Mouse (Mus musculus): ENCODE results near the gene 4930518I15Rik. TPM values are rescaled to one million over a fixed set of nuclear protein-coding genes. Genes with fewer than 3 reads are reported as not detected.

Gene 4930518I15Rik
- polyA plus RNA-seq, 1 experiment from 2014 or later = 2.6 TPM

DNA sequence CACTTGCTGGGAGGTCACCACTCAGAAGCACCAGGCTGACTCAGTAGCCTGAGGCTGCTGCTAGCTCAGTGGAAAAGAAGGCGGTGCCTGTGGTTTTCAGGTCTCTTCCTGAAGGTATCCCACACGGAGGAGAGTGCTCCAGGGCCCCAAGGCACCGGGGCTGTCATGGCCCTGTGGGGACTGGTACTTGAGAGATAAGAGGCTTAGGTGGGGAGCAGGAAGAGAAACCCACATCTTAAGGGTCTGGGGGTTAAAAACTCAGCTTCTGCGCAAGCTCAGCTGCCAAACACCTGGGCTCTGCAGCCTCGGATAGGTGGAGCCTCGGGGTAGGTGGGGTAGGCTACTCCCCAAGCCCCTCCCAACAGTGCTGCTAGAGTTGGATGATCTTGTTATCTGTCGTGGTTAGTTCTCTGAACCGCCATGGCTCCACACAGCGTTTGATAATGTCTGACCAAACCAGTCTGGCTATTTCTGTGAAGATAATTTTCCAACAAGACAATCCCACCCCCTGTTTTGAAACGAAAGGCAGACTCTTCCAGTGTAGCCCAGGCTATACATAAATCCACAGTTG lies 24.8 kb upstream of the 4930518I15Rik start:
- no peak for ATAC-seq (replicated peaks; ENCODE audit: low FRiP score, low read depth)
- Histone ChIP-seq H3K4me2 (ENCODE audit: low read length) (no peak overlapping the region), H3K4me3 (replicated peaks; ENCODE audit: low read depth, low read length) (no peak overlapping the region), H3K4me1 (replicated peaks; ENCODE audit: insufficient read depth, low read length) (no peaks in the 10 kb centered on the region), H3K9ac (ENCODE audit: low read depth, low read length) (no peak overlapping the region), H3K9me3 (replicated peaks; ENCODE audit: low read length) (no peaks in the 10 kb centered on the region), H3K27ac (no peak overlapping the region), H3K27me3 (ENCODE audit: insufficient read depth, low read length) (no peaks in the 10 kb centered on the region), H3K36me3 (ENCODE audit: insufficient read depth, low read length) (no peaks in the 10 kb centered on the region)
- TF ChIP-seq CTCF (IDR thresholded peaks at IDR 0.05; ENCODE audit: low read depth) = no peak
- WGBS = 40% methylated on average over 10 of the region's 10 CpGs
- DNase-seq (ENCODE audit: low spot score) = no peak

DNA sequence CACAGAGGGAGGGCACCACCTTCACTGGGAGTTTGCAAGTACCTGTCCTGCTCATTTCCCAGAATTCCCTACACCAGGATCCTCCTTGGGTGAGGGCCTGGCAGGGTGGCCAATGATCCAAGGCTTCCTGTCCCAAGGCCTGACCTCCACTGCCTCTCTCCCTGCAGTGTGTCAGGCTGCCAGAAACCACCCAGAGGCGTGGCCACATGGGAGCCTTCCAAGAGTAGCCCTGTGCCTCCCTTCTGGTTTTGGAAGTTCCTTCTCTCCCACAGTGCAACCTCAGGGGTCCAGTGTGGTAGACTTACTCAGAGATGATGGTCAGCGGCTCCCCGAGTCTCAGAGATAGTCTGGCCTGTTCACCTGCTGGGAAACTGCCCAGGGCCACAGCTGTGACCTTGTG lies 21.8 kb upstream of the 4930518I15Rik start:
- ATAC-seq (replicated peaks; ENCODE audit: low FRiP score, low read depth) (no peak), DNase-seq (ENCODE audit: low spot score) (no peak)
- Histone ChIP-seq H3K4me3 (replicated peaks; ENCODE audit: low read depth, low read length) (no peak overlapping the region), H3K27ac (no peak overlapping the region), H3K9me3 (replicated peaks; ENCODE audit: low read length) (no peaks in the 10 kb centered on the region), H3K4me2 (ENCODE audit: low read length) (no peak overlapping the region), H3K36me3 (ENCODE audit: insufficient read depth, low read length) (peaks cover 5% of the 10 kb centered on the region; the same call in 1 of the 2 replicates), H3K4me1 (replicated peaks; ENCODE audit: insufficient read depth, low read length) (no peaks in the 10 kb centered on the region), H3K9ac (ENCODE audit: low read depth, low read length) (no peak overlapping the region), H3K27me3 (ENCODE audit: insufficient read depth, low read length) (no peaks in the 10 kb centered on the region)
- 92% methylated on average over 3 of the region's 3 CpGs for WGBS
- no peak for TF ChIP-seq CTCF (IDR thresholded peaks at IDR 0.05; ENCODE audit: low read depth)

DNA sequence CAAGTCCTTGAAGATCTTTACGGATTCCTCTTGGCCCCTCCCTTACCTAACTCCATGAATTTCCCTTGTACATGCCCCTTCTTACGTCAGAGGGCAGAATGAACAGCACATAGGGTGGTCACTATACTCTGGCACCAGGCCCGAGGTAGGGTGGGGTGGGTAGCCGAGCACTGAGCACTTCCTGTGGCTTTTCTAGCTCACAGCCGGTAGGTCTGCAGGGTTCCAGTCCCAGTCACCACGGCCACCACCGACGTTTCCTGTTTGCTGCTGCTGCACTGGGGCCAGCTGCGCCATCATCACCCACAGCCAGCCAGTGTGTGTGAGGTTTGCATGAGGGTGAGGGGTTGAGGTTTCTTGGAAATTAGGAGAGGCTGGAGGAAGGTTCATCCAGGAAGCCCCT lies 20.0 kb upstream of the 4930518I15Rik start:
- H3K9ac ChIP-seq (ENCODE audit: low read depth, low read length) = no peak overlapping the region
- 58% methylated on average over 9 of the region's 9 CpGs for WGBS
- H3K27me3 ChIP-seq (ENCODE audit: insufficient read depth, low read length) = no peaks in the 10 kb centered on the region
- no peak for TF ChIP-seq CTCF (IDR thresholded peaks at IDR 0.05; ENCODE audit: low read depth)
- no peak overlapping the region for H3K27ac ChIP-seq
- H3K4me3 ChIP-seq (replicated peaks; ENCODE audit: low read depth, low read length) = no peak overlapping the region
- no peak overlapping the region for H3K4me2 ChIP-seq (ENCODE audit: low read length)
- ATAC-seq (replicated peaks; ENCODE audit: low FRiP score, low read depth) (no peak), DNase-seq (ENCODE audit: low spot score) (no peak)
- no peaks in the 10 kb centered on the region for H3K4me1 ChIP-seq (replicated peaks; ENCODE audit: insufficient read depth, low read length)
- no peaks in the 10 kb centered on the region for H3K9me3 ChIP-seq (replicated peaks; ENCODE audit: low read length)
- peaks cover 20% of the 10 kb centered on the region for H3K36me3 ChIP-seq (ENCODE audit: insufficient read depth, low read length)

DNA sequence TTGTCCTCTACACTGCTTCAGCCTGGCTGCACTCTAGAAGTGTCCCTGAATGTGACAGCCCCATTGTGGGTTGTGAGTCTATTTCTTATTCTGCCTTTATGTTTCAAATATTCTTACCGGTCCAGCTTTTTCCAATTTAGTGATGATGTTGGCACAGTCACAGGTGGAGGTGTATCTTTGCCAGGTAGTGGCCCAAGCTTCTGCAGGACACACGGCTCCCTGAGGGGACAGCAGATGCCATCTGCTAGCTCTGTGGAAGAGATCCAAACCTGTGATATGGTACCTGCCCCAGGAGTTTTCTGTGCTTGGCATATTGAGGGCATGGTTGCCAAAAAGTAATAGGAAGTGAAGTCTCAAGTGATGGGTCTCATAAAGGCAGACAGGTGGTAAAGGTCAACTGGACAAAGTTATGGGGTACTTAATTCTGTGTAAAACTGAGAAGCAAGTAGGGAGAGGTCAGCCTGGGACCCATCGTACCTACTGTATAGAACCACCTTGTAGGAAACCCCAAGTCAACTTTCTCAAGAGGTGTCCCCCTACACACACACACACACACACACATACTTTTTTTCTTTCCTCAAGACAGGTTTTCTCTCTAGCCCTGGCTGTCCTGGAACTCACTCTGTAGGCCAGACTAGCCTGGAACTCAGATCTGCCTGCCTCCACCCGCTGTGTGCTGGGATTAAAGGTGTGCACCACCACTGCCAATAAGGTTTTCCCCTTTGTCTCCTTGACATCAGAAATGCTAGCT lies 17.2 kb upstream of the 4930518I15Rik start:
- Histone ChIP-seq H3K9ac (ENCODE audit: low read depth, low read length) (no peak overlapping the region), H3K4me2 (ENCODE audit: low read length) (no peak overlapping the region), H3K4me1 (replicated peaks; ENCODE audit: insufficient read depth, low read length) (no peaks in the 10 kb centered on the region), H3K36me3 (ENCODE audit: insufficient read depth, low read length) (peaks cover 33% of the 10 kb centered on the region), H3K27me3 (ENCODE audit: insufficient read depth, low read length) (no peaks in the 10 kb centered on the region), H3K9me3 (replicated peaks; ENCODE audit: low read length) (no peaks in the 10 kb centered on the region), H3K27ac (no peak overlapping the region), H3K4me3 (replicated peaks; ENCODE audit: low read depth, low read length) (no peak overlapping the region)
- ATAC-seq (replicated peaks; ENCODE audit: low FRiP score, low read depth) = no peak
- TF ChIP-seq CTCF (IDR thresholded peaks at IDR 0.05; ENCODE audit: low read depth) = no peak
- DNase-seq (ENCODE audit: low spot score) = no peak
- WGBS = 89% methylated on average over 4 of the region's 4 CpGs

DNA sequence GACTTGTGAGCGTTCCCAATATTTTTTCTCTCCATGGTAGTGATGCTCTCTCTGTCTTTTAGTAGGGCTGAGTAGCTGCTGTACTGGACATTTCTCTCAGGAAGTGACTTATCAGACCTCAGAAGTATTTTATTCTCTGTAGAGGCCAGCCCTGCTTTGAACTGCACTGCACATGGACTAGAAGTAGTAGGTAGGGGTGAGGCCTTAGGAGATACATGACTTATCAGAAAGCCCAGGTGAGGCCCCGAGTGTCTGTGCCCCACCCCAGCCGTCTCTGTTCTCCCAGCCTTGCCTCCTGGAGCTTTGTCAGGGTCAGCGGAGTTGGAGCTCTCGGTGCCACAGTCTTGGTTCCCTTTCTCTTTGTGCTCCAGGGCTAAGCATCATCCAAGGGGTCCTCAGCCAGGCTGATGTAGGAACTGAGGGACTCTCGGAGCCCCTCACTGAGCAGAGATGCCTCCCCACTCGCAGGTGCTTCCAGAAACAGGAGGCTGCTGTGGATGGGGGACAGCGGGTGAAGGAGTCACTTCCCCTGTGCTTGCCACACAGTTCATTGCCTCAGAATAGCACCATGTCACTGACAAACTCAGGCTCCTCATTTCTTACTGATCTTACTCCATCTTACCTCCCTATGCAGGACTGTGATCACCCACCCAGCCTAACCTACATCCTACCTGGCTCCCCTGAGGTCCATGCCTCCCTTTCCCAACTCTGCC lies 16.5 kb upstream of the 4930518I15Rik start:
- 92% methylated on average over 8 of the region's 8 CpGs for WGBS
- TF ChIP-seq CTCF (IDR thresholded peaks at IDR 0.05; ENCODE audit: low read depth) = no peak
- Histone ChIP-seq H3K4me3 (replicated peaks; ENCODE audit: low read depth, low read length) (no peak overlapping the region), H3K27me3 (ENCODE audit: insufficient read depth, low read length) (no peaks in the 10 kb centered on the region), H3K4me2 (ENCODE audit: low read length) (no peak overlapping the region), H3K27ac (no peak overlapping the region), H3K9me3 (replicated peaks; ENCODE audit: low read length) (no peaks in the 10 kb centered on the region), H3K4me1 (replicated peaks; ENCODE audit: insufficient read depth, low read length) (no peaks in the 10 kb centered on the region), H3K9ac (ENCODE audit: low read depth, low read length) (no peak overlapping the region), H3K36me3 (ENCODE audit: insufficient read depth, low read length) (peaks cover 33% of the 10 kb centered on the region)
- DNase-seq (ENCODE audit: low spot score) (no peak), ATAC-seq (replicated peaks; ENCODE audit: low FRiP score, low read depth) (no peak)

DNA sequence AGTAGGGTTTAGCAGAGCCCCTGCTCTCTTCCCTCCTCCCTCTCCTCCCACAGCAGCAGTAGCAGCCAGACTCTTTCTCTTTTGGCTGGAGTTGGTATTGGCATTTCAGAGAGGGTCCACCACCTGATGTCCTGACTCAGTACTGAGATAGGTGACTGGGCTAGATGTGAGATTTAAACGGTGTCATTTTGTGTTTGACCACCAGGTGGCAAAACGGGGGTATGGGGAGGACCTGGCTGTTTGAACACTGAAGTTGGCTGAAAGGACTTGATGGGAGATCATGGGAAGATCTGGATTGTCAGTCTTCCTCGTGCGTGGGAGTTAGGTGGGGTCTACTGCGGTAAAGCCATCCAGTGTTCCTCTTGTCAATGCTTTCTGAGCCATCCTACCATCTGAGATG lies 15.9 kb upstream of the 4930518I15Rik start:
- peak; percentile 74 for DNase-seq (ENCODE audit: low spot score)
- no peaks in the 10 kb centered on the region for H3K9me3 ChIP-seq (replicated peaks; ENCODE audit: low read length)
- TF ChIP-seq CTCF (IDR thresholded peaks at IDR 0.05; ENCODE audit: low read depth) = peak; percentile 85
- H3K36me3 ChIP-seq (ENCODE audit: insufficient read depth, low read length) = peaks cover 33% of the 10 kb centered on the region
- H3K9ac ChIP-seq (ENCODE audit: low read depth, low read length) = no peak overlapping the region
- H3K4me2 ChIP-seq (ENCODE audit: low read length) = no peak overlapping the region
- H3K4me3 ChIP-seq (replicated peaks; ENCODE audit: low read depth, low read length) = no peak overlapping the region
- no peak overlapping the region for H3K27ac ChIP-seq
- H3K27me3 ChIP-seq (ENCODE audit: insufficient read depth, low read length) = no peaks in the 10 kb centered on the region
- no peaks in the 10 kb centered on the region for H3K4me1 ChIP-seq (replicated peaks; ENCODE audit: insufficient read depth, low read length)
- 29% methylated on average over 5 of the region's 5 CpGs for WGBS
- 0 out of 2 replicates have a peak, but pooled peaks have one; percentile 41 for ATAC-seq (replicated peaks; ENCODE audit: low FRiP score, low read depth)

All from kidney, postnatal 0 days (tissue).